Comparison of ENCODE assay signal across 9 mouse cellular contexts in the genomic region with DNA sequence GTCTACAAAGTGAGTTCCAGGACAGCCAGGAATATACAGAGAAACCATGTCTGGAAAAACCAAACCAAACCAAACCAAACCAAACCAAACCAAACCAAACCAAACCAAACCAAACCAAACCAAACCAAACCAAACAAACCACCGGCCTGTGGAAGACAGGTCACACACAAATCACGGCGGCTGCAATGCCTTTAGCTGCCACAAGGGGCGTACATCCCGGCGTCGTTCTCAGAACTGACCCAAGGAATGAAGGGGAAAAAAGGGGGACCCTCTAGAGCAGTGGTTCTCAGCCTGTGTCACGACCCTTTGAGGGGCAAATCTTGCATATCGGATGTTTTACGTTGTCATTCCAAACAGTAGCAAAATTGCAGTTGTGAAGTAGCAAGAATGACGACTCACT. TPM values are rescaled to one million over a fixed set of nuclear protein-coding genes. Genes with fewer than 3 reads are reported as not detected.
DNase-seq lines count a peak whose midpoint lies in the region; ATAC-seq lines count a peak whose summit lies in the region.
"Had no signal": no experiment of that assay in that cellular context is flagged by ENCODE, and none has a peak within 500 bp of the region (broad histone marks: within the 10 kb centered on the region; RNA-seq: fewer than 3 reads in every experiment).

No protein-coding gene starts in this region.

- H3K4me1 ChIP-seq in midbrain, embryonic 10.5 days: no peaks in the 10 kb centered on the region
- H3K4me1 ChIP-seq in midbrain, embryonic 15.5 days: no peaks in the 10 kb centered on the region
- H3K4me1 ChIP-seq: lung, embryonic 15.5 days had no signal

- H3K27me3 ChIP-seq in midbrain, embryonic 10.5 days (ENCODE audit: low read depth, poor library complexity, severe bottlenecking): no peaks in the 10 kb centered on the region
- H3K27me3 ChIP-seq in midbrain, embryonic 15.5 days (replicated peaks): no peaks in the 10 kb centered on the region
- H3K27me3 ChIP-seq: lung, embryonic 15.5 days had no signal

- intact Hi-C loops in heart, postnatal 14 days (cut with DNase I): loop anchor here (5.0 kb wide), 1 partner anchor 147 kb away; no protein-coding TSS in a partner anchor

- WGBS in midbrain, embryonic 10.5 days: 43% methylated on average over 11 of the region's 11 CpGs
- 33% methylated on average over 11 of the region's 11 CpGs for WGBS in midbrain, embryonic 15.5 days

- no peaks in the 10 kb centered on the region for H3K9me3 ChIP-seq in midbrain, embryonic 10.5 days (replicated peaks)
- H3K9me3 ChIP-seq in midbrain, embryonic 15.5 days: no peaks in the 10 kb centered on the region
- H3K9me3 ChIP-seq: lung, embryonic 15.5 days had no signal

- H3K27ac ChIP-seq in midbrain, embryonic 10.5 days (replicated peaks): no peak overlapping the region
- no peak overlapping the region for H3K27ac ChIP-seq in midbrain, embryonic 15.5 days
- H3K27ac ChIP-seq: lung, embryonic 15.5 days had no signal

- no peak overlapping the region for H3K4me2 ChIP-seq in midbrain, embryonic 15.5 days
- H3K4me2 ChIP-seq: lung, embryonic 15.5 days had no signal

- no peaks in the 10 kb centered on the region for H3K36me3 ChIP-seq in midbrain, embryonic 10.5 days
- H3K36me3 ChIP-seq in midbrain, embryonic 15.5 days (replicated peaks): no peaks in the 10 kb centered on the region
- H3K36me3 ChIP-seq: lung, embryonic 15.5 days had no signal

- peak; percentile 32 for DNase-seq in gastrocnemius, adult 18-20 months (ENCODE audit: low spot score)
- no peak for DNase-seq in gastrocnemius, postnatal 25 days
- peak; percentile 51 for DNase-seq in midbrain, embryonic 10.5 days (ENCODE audit: low spot score)
- DNase-seq in adrenal gland, postnatal 36 days: peak; percentile 18 to 55
- peak; percentile 55 to 72 for DNase-seq in heart, postnatal 14 days
- DNase-seq in ovary, postnatal 14 days (ENCODE audit: low spot score): peak; percentile 47
- DNase-seq in T-cell, adult 2 months (ENCODE audit: low spot score): no peak

- H3K4me3 ChIP-seq in midbrain, embryonic 10.5 days: no peak overlapping the region
- no peak overlapping the region for H3K4me3 ChIP-seq in midbrain, embryonic 15.5 days
- H3K4me3 ChIP-seq: lung, embryonic 15.5 days had no signal

- ATAC-seq in midbrain, embryonic 15.5 days (replicated peaks): no peak

- no peak overlapping the region for H3K9ac ChIP-seq in midbrain, embryonic 15.5 days
- H3K9ac ChIP-seq: lung, embryonic 15.5 days had no signal

RNA-seq across cellular contexts. Expression of gene Adamts2, which starts 12.8 kb away (rescaled TPM):
- 1 to 10 TPM; 4.8 to 5.6 TPM for total RNA-seq in gastrocnemius, adult 18-20 months (2021)
- total RNA-seq in gastrocnemius, postnatal 25 days (2021): 10 to 100 TPM; 15.1 to 16.4 TPM
- polyA plus RNA-seq in midbrain, embryonic 10.5 days (2016; fragmentation: Nextera tagmentation; extraction: Ambion mirVana): 0.41 and 1.0 TPM in 2 replicates
- 3.7 and 5.0 TPM in 2 replicates for polyA plus RNA-seq in midbrain, embryonic 15.5 days (2015; fragmentation: Nextera tagmentation; extraction: Ambion mirVana)
- total RNA-seq in adrenal gland, postnatal 36 days (2021): 10 to 100 TPM in 1 of 2 experiments, 1 to 10 TPM in 1; 6.4 to 13.1 TPM
- 10 to 100 TPM; 26.4 to 30.9 TPM for total RNA-seq in heart, postnatal 14 days (2021)

Comparison
In these comparisons a context has a peak if more than half of its experiments do, and no peak if none do; other contexts are left out.
1. DNase-seq: peak in gastrocnemius, adult 18-20 months (single experiment), midbrain, embryonic 10.5 days (single experiment), adrenal gland, postnatal 36 days (2 of 2), heart, postnatal 14 days (2 of 2) and ovary, postnatal 14 days (single experiment); none in gastrocnemius, postnatal 25 days (single experiment) and T-cell, adult 2 months (single experiment).